Comparison of ENCODE assay signal across 1 mouse cellular context in genomic region chr11:101009888-101010784, GRCm38 (mm10).
TF ChIP-seq lines count a peak whose summit lies in the region.

No protein-coding gene starts in this region.

TF ChIP-seq in CH12.LX, 34 proteins besides CTCF, POLR2A, EP300 and RAD21 (continued from another document):
- TF ChIP-seq POLR2AphosphoS2 (IDR thresholded peaks at IDR 0.05; ENCODE audit: low read depth, low read length) (no peak), MAX (IDR thresholded peaks at IDR 0.05; ENCODE audit: low read length) (no peak), ZNF384 (IDR thresholded peaks at IDR 0.05; ENCODE audit: low read depth, low read length) (no peak), TCF12 (IDR thresholded peaks at IDR 0.05; ENCODE audit: low read depth, low read length) (no peak), PAX5 (IDR thresholded peaks at IDR 0.05; ENCODE audit: low read length) (no peak), RCOR1 (conservative IDR thresholded peaks at IDR 0.05; ENCODE audit: low read depth, low read length) (no peak), NELFE (IDR thresholded peaks at IDR 0.05; ENCODE audit: low read depth, low read length) (no peak), CHD1 (IDR thresholded peaks at IDR 0.05; ENCODE audit: low read depth, low read length) (no peak), USF2 (conservative IDR thresholded peaks at IDR 0.05; ENCODE audit: low read depth, low read length) (no peak)
